ENCODE assay signal across 18 mouse cellular contexts in the genomic region with DNA sequence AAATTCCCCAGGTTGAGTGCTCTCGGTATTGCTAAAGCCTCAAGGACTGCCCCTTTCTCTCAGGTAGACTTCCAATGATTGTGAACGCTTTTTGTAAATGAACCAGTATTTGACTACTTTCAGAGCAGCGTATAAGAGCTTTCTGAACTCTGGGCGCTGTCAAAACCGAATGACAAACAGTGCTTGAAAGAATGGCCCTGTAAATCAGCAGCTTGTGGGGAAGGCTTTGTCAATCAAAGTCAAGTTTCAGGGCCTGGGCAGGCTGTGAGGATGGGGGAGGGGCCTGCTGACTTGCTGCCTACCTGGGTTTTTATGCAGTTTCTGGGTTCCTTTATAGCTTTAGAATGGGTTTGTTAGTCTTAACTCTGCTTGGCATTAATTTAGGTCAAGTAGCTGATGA. TPM values are rescaled to one million over a fixed set of nuclear protein-coding genes. Genes with fewer than 3 reads are reported as not detected.
DNase-seq lines count a peak whose midpoint lies in the region; ATAC-seq and TF ChIP-seq lines count a peak whose summit lies in the region.
"Had no signal": no experiment of that assay in that cellular context is flagged by ENCODE, and none has a peak within 500 bp of the region (broad histone marks: within the 10 kb centered on the region; RNA-seq: fewer than 3 reads in every experiment).

No protein-coding gene starts in this region.

- no peak for DNase-seq in kidney, postnatal 10 days
- DNase-seq in lung, embryonic 14.5 days, result peak; percentile 20
- DNase-seq in lung, postnatal 10 days, result no peak
- DNase-seq in c-Kit-positive CD71-positive TER-119-positive erythroid progenitor cells, embryonic 14.5 days (ENCODE audit: low spot score), result no peak
- DNase-seq in right cerebral cortex, postnatal 36 days (ENCODE audit: low spot score in 2 of 2), result no peak
- DNase-seq: cerebellum, adult 9-11 months; forebrain, postnatal 0 days; kidney, adult 11 months; kidney, postnatal 14 days had no signal

- no peak overlapping the region for H3K4me3 ChIP-seq in kidney, embryonic 15.5 days (replicated peaks)
- H3K4me3 ChIP-seq in lung, embryonic 14.5 days (ENCODE audit: low read depth, low read length), result no peak overlapping the region
- no peak overlapping the region for H3K4me3 ChIP-seq in limb, embryonic 15.5 days
- H3K4me3 ChIP-seq: heart, embryonic 10.5 days; left cerebral cortex, adult 2 months; limb, embryonic 12.5 days; lung, embryonic 15.5 days; midbrain, embryonic 10.5 days had no signal

- ATAC-seq in kidney, embryonic 15.5 days (replicated peaks; ENCODE audit: low FRiP score), result no peak
- no peak for ATAC-seq in lung, embryonic 14.5 days (ENCODE audit: insufficient read depth)
- no peak for ATAC-seq in limb, embryonic 15.5 days (ENCODE audit: insufficient number of reproducible peaks, low FRiP score, low TSS enrichment, low read depth)
- ATAC-seq: CD4-positive, CD25-positive, alpha-beta regulatory T cell, adult 4 months; forebrain, postnatal 0 days had no signal

- no peak for TF ChIP-seq CTCF in lung, embryonic 14.5 days (IDR thresholded peaks at IDR 0.05; ENCODE audit: low read depth)

- no peak overlapping the region for H3K4me2 ChIP-seq in kidney, embryonic 15.5 days
- no peak overlapping the region for H3K4me2 ChIP-seq in lung, embryonic 14.5 days
- H3K4me2 ChIP-seq in limb, embryonic 15.5 days, result no peak overlapping the region
- H3K4me2 ChIP-seq: limb, embryonic 12.5 days; lung, embryonic 15.5 days had no signal

- H3K27me3 ChIP-seq in kidney, embryonic 15.5 days, result no peaks in the 10 kb centered on the region
- no peaks in the 10 kb centered on the region for H3K27me3 ChIP-seq in lung, embryonic 14.5 days (ENCODE audit: insufficient read depth, low read length)
- no peaks in the 10 kb centered on the region for H3K27me3 ChIP-seq in limb, embryonic 15.5 days
- H3K27me3 ChIP-seq: limb, embryonic 12.5 days; lung, embryonic 15.5 days had no signal

- H3K9me3 ChIP-seq in kidney, embryonic 15.5 days (replicated peaks), result no peaks in the 10 kb centered on the region
- no peaks in the 10 kb centered on the region for H3K9me3 ChIP-seq in lung, embryonic 14.5 days (ENCODE audit: low read depth, low read length)
- no peaks in the 10 kb centered on the region for H3K9me3 ChIP-seq in limb, embryonic 15.5 days
- H3K9me3 ChIP-seq: heart, embryonic 10.5 days; limb, embryonic 12.5 days; lung, embryonic 15.5 days; midbrain, embryonic 10.5 days had no signal

- 38% methylated on average over 5 of the region's 5 CpGs for WGBS in kidney, embryonic 15.5 days
- 24% methylated on average over 5 of the region's 5 CpGs for WGBS in lung, embryonic 14.5 days
- 25% methylated on average over 5 of the region's 5 CpGs for whole genome bisulfite sequencing in limb, embryonic 15.5 days

- 0 out of 2 replicates have a peak overlapping the region, but pooled peaks have one; percentile 37 for H3K27ac ChIP-seq in kidney, embryonic 15.5 days
- H3K27ac ChIP-seq in lung, embryonic 14.5 days (ENCODE audit: low read depth), result no peak overlapping the region
- H3K27ac ChIP-seq in limb, embryonic 15.5 days, result 0 out of 2 replicates have a peak overlapping the region, but pooled peaks have one; percentile 7
- H3K27ac ChIP-seq: heart, embryonic 10.5 days; left cerebral cortex, adult 2 months; limb, embryonic 12.5 days; lung, embryonic 15.5 days; macrophage; midbrain, embryonic 10.5 days had no signal

- no peak overlapping the region for H3K9ac ChIP-seq in kidney, embryonic 15.5 days
- H3K9ac ChIP-seq in lung, embryonic 14.5 days, result no peak overlapping the region
- no peak overlapping the region for H3K9ac ChIP-seq in limb, embryonic 15.5 days
- H3K9ac ChIP-seq: forebrain, postnatal 0 days; limb, embryonic 12.5 days; lung, embryonic 15.5 days had no signal

- peaks cover 13% of the 10 kb centered on the region; the same call in 1 of the 2 replicates for H3K4me1 ChIP-seq in kidney, embryonic 15.5 days
- H3K4me1 ChIP-seq in lung, embryonic 14.5 days (ENCODE audit: insufficient read depth), result no peaks in the 10 kb centered on the region
- peaks cover 14% of the 10 kb centered on the region; the same call in 1 of the 2 replicates for H3K4me1 ChIP-seq in limb, embryonic 15.5 days
- H3K4me1 ChIP-seq: lung, embryonic 15.5 days had no signal

- no peaks in the 10 kb centered on the region for H3K36me3 ChIP-seq in kidney, embryonic 15.5 days
- no peaks in the 10 kb centered on the region for H3K36me3 ChIP-seq in lung, embryonic 14.5 days (ENCODE audit: insufficient read depth)
- no peaks in the 10 kb centered on the region for H3K36me3 ChIP-seq in limb, embryonic 15.5 days
- H3K36me3 ChIP-seq: heart, embryonic 10.5 days; limb, embryonic 12.5 days; lung, embryonic 15.5 days; midbrain, embryonic 10.5 days had no signal

RNA-seq across cellular contexts. Expression of gene Fmnl2, which starts 56.1 kb away (rescaled TPM):
- 7.7 and 8.0 TPM in 2 replicates for polyA plus RNA-seq in kidney, embryonic 15.5 days (2015; fragmentation: Nextera tagmentation; extraction: Ambion mirVana)
- 4.6 and 5.0 TPM in 2 replicates for polyA plus RNA-seq in lung, embryonic 14.5 days (2014; fragmentation: Nextera tagmentation; extraction: Ambion mirVana)
- polyA plus RNA-seq in limb, embryonic 15.5 days (2015; fragmentation: Nextera tagmentation; extraction: Ambion mirVana), result 6.6 and 9.4 TPM in 2 replicates
